Comparison of ENCODE assay signal across 11 mouse cellular contexts in genomic region chr3:137293174-137293591, GRCm38 (mm10). TPM values are rescaled to one million over a fixed set of nuclear protein-coding genes. Genes with fewer than 3 reads are reported as not detected.
DNase-seq lines count a peak whose midpoint lies in the region; ATAC-seq and TF ChIP-seq lines count a peak whose summit lies in the region.
"Had no signal": no experiment of that assay in that cellular context is flagged by ENCODE, and none has a peak within 500 bp of the region (broad histone marks: within the 10 kb centered on the region; RNA-seq: fewer than 3 reads in every experiment).

No protein-coding gene starts in this region.

- peak overlapping the region; percentile 47; the same call in 1 of the 2 replicates for H3K27ac ChIP-seq in heart, postnatal 0 days (ENCODE audit: low read depth)
- H3K27ac ChIP-seq in liver, embryonic 12.5 days = no peak overlapping the region
- no peak overlapping the region for H3K27ac ChIP-seq in forebrain, embryonic 13.5 days
- H3K27ac ChIP-seq: forebrain, embryonic 10.5 days; limb, embryonic 15.5 days had no signal

- H3K4me1 ChIP-seq in heart, postnatal 0 days (ENCODE audit: control insufficient read depth, insufficient read depth) = peaks cover 8% of the 10 kb centered on the region; the same call in 1 of the 2 replicates
- H3K4me1 ChIP-seq in liver, embryonic 12.5 days = no peaks in the 10 kb centered on the region
- H3K4me1 ChIP-seq in forebrain, embryonic 13.5 days = no peaks in the 10 kb centered on the region
- H3K4me1 ChIP-seq: forebrain, embryonic 10.5 days; limb, embryonic 15.5 days had no signal

- H3K27me3 ChIP-seq in heart, postnatal 0 days (ENCODE audit: control insufficient read depth, insufficient read depth, low read length) = no peaks in the 10 kb centered on the region
- no peaks in the 10 kb centered on the region for H3K27me3 ChIP-seq in liver, embryonic 12.5 days (replicated peaks)
- no peaks in the 10 kb centered on the region for H3K27me3 ChIP-seq in forebrain, embryonic 13.5 days
- H3K27me3 ChIP-seq: limb, embryonic 15.5 days had no signal

- H3K4me2 ChIP-seq in heart, postnatal 0 days (ENCODE audit: low read depth, low read length) = peak overlapping the region; percentile 45
- peak overlapping the region; percentile 19 for H3K4me2 ChIP-seq in liver, embryonic 12.5 days
- no peak overlapping the region for H3K4me2 ChIP-seq in forebrain, embryonic 13.5 days
- H3K4me2 ChIP-seq: limb, embryonic 15.5 days had no signal

- DNase-seq in adrenal gland, adult 2 months = peak; percentile 4
- DNase-seq in adrenal gland, adult 18-20 months (ENCODE audit: low spot score in 2 of 2) = no peak
- peak; percentile 66 for DNase-seq in Muller cell, postnatal 12 days (ENCODE audit: inconsistent ontology term)
- peak; percentile 86 for DNase-seq in heart, postnatal 0 days (ENCODE audit: low spot score)
- no peak for DNase-seq in right cerebral cortex, postnatal 36 days (ENCODE audit: low spot score in 2 of 2)
- DNase-seq in cerebellum, adult 9-10 months = no peak

- no peak for TF ChIP-seq CTCF in heart, postnatal 0 days (IDR thresholded peaks at IDR 0.05; ENCODE audit: low read depth)

- TF ChIP-seq EP300 in heart, postnatal 0 days (IDR thresholded peaks at IDR 0.05; ENCODE audit: low read depth) = peak; percentile 24; the same call in 1 of the 2 replicates

- WGBS in heart, postnatal 0 days = 0% methylated on average over 6 of the region's 6 CpGs
- 18% methylated on average over 6 of the region's 6 CpGs for WGBS in liver, embryonic 12.5 days (ENCODE audit: insufficient replicate concordance)
- 84% methylated on average over 6 of the region's 6 CpGs for WGBS in forebrain, embryonic 13.5 days

- H3K9ac ChIP-seq in heart, postnatal 0 days (replicated peaks; ENCODE audit: low read depth, low read length) = no peak overlapping the region
- H3K9ac ChIP-seq in liver, embryonic 12.5 days = no peak overlapping the region
- no peak overlapping the region for H3K9ac ChIP-seq in forebrain, embryonic 13.5 days
- H3K9ac ChIP-seq: limb, embryonic 15.5 days had no signal

- H3K9me3 ChIP-seq in heart, postnatal 0 days (replicated peaks; ENCODE audit: control insufficient read depth, low read length) = no peaks in the 10 kb centered on the region
- H3K9me3 ChIP-seq in liver, embryonic 12.5 days (replicated peaks) = no peaks in the 10 kb centered on the region
- H3K9me3 ChIP-seq in forebrain, embryonic 13.5 days (replicated peaks) = no peaks in the 10 kb centered on the region
- H3K9me3 ChIP-seq: forebrain, embryonic 10.5 days; limb, embryonic 15.5 days had no signal

- H3K36me3 ChIP-seq in heart, postnatal 0 days (replicated peaks; ENCODE audit: control insufficient read depth, insufficient read depth, low read length) = no peaks in the 10 kb centered on the region
- H3K36me3 ChIP-seq in liver, embryonic 12.5 days = no peaks in the 10 kb centered on the region
- H3K36me3 ChIP-seq in forebrain, embryonic 13.5 days (ENCODE audit: poor library complexity, severe bottlenecking) = no peaks in the 10 kb centered on the region
- H3K36me3 ChIP-seq: forebrain, embryonic 10.5 days; limb, embryonic 15.5 days had no signal

- peak; percentile 93 for ATAC-seq in heart, postnatal 0 days (ENCODE audit: insufficient read depth, low read depth)
- no peak for ATAC-seq in liver, embryonic 12.5 days
- no peak for ATAC-seq in forebrain, embryonic 13.5 days

- peak overlapping the region; percentile 25 for H3K4me3 ChIP-seq in heart, postnatal 0 days (ENCODE audit: low read depth, low read length)
- H3K4me3 ChIP-seq in liver, embryonic 12.5 days = no peak overlapping the region
- H3K4me3 ChIP-seq in forebrain, embryonic 13.5 days = no peak overlapping the region
- H3K4me3 ChIP-seq: forebrain, embryonic 10.5 days; limb, embryonic 15.5 days had no signal

RNA-seq across cellular contexts. Expression of gene Emcn, which starts 47.7 kb away (rescaled TPM):
- total RNA-seq in adrenal gland, adult 2 months (2021) = 100 to 1,000 TPM in 1 of 2 experiments, 10 to 100 TPM in 1; 97.8 to 144 TPM
- 25.1 and 27.9 TPM in 2 replicates for polyA plus RNA-seq in adrenal gland, adult 2 months (2012; rRNA removed)
- 10 to 100 TPM; 89.8 to 91.7 TPM for total RNA-seq in adrenal gland, adult 18-20 months (2021)
- 54.5 and 75.2 TPM in 2 replicates for total RNA-seq in heart, postnatal 0 days (2014; rRNA removed; ENCODE audit: low replicate concordance)
- 66.8 and 67.8 TPM in 2 replicates for polyA plus RNA-seq in heart, postnatal 0 days (2015; fragmentation: Nextera tagmentation; extraction: Ambion mirVana)
- polyA plus RNA-seq in liver, embryonic 12.5 days (2016; fragmentation: Nextera tagmentation; extraction: Ambion mirVana) = 3.4 and 4.9 TPM in 2 replicates
- 10.4 and 10.5 TPM in 2 replicates for polyA plus RNA-seq in forebrain, embryonic 13.5 days (2015; fragmentation: Nextera tagmentation; extraction: Ambion mirVana)
- polyA plus RNA-seq: C2C12 had no signal

Comparison
In these comparisons a context has a peak if more than half of its experiments do, and no peak if none do; other contexts are left out.
1. DNase-seq: peak in adrenal gland, adult 2 months (single experiment), Muller cell, postnatal 12 days (single experiment) and heart, postnatal 0 days (single experiment); none in adrenal gland, adult 18-20 months (0 of 2), right cerebral cortex, postnatal 36 days (0 of 2) and cerebellum, adult 9-10 months (single experiment).